Mouse (Mus musculus) erythroblast, adult 5-6 weeks (primary cell): ENCODE data around the gene Entpd3. TPM values are rescaled to one million over a fixed set of nuclear protein-coding genes. Genes with fewer than 3 reads are reported as not detected.

Experiments
- ATAC-seq: replicated peaks from 2 replicates; pipeline ENCODE4 v1.8.0; 2016; ENCODE audit warnings: moderate number of reproducible peaks, mild to moderate bottlenecking, moderate TSS enrichment, inconsistent platforms; ENCODE audit not compliant: poor library complexity, low FRiP score, severe bottlenecking
- total RNA-seq, 2 experiments: library from RNA; stranded (forward) in 1 of 2; stranded (reverse) in 1 of 2; fragments of 150-400 nt in 1 of 2; fragments of 200-764, 138-1000 nt in 1 of 2; gene quantifications; 2 replicates each; pipeline versions ENCODE4 v1.2.3 to v1.2.4; 2015 to 2017; ENCODE audit warnings: low replicate concordance in 2 of 2

Gene Entpd3
- total RNA-seq (2015; ENCODE audit: low replicate concordance): 0.63 TPM in 1 of 2 replicates, not detected in the other
- total RNA-seq (2017; ENCODE audit: low replicate concordance): 0.17 TPM in 1 of 2 replicates, not detected in the other

- peak; percentile 73 for ATAC-seq
These were observed at the start of gene Entpd3 for GRCm38 (mm10) chr9:120539662-120540251. TSS of gene Entpd3 (plus strand) at chr9:120539818.

GRCm38 (mm10) chr9:120491509-120491908 is 48.1 kb upstream of the Entpd3 start:
- no peak for ATAC-seq

- no peak for ATAC-seq
These were observed 47.6 kb upstream of the Entpd3 start, which contains the start of gene Eif1b for GRCm38 (mm10) chr9:120492010-120492399. TSS of gene Eif1b (plus strand) at chr9:120492232.

- ATAC-seq: peak; percentile 91
These were observed 46.9 kb upstream of the Entpd3 start for GRCm38 (mm10) chr9:120492400-120493351.

- no peak for ATAC-seq
These were observed 45.8 kb upstream of the Entpd3 start for GRCm38 (mm10) chr9:120493781-120494180.

GRCm38 (mm10) chr9:120496691-120497090 is 42.9 kb upstream of the Entpd3 start:
- no peak; the same call in 1 of the 2 replicates for ATAC-seq

GRCm38 (mm10) chr9:120497983-120498382 is 41.6 kb upstream of the Entpd3 start:
- no peak for ATAC-seq

GRCm38 (mm10) chr9:120501191-120501902 is 38.3 kb upstream of the Entpd3 start:
- 0 out of 2 replicates have a peak, but pooled peaks have one; percentile 13 for ATAC-seq

- ATAC-seq: peak; percentile 70
These were observed 37.6 kb upstream of the Entpd3 start for GRCm38 (mm10) chr9:120502013-120502412.

GRCm38 (mm10) chr9:120504423-120504822 is 35.2 kb upstream of the Entpd3 start:
- ATAC-seq: no peak

- 0 out of 2 replicates have a peak, but pooled peaks have one; percentile 58 for ATAC-seq
These were observed 27.8 kb upstream of the Entpd3 start for GRCm38 (mm10) chr9:120511781-120512180.

- no peak for ATAC-seq
These were observed 22.9 kb upstream of the Entpd3 start for GRCm38 (mm10) chr9:120516720-120517119.

GRCm38 (mm10) chr9:120518946-120519345 is 20.7 kb upstream of the Entpd3 start:
- ATAC-seq: no peak

GRCm38 (mm10) chr9:120519469-120520125 is 20.0 kb upstream of the Entpd3 start:
- no peak for ATAC-seq

- ATAC-seq: no peak
These were observed 18.5 kb upstream of the Entpd3 start for GRCm38 (mm10) chr9:120521161-120521560.

GRCm38 (mm10) chr9:120527270-120527669 is 12.3 kb upstream of the Entpd3 start:
- 0 out of 2 replicates have a peak, but pooled peaks have one; percentile 55 for ATAC-seq

GRCm38 (mm10) chr9:120527919-120528318 is 11.7 kb upstream of the Entpd3 start:
- ATAC-seq: no peak

- ATAC-seq: no peak
These were observed 10.7 kb upstream of the Entpd3 start for GRCm38 (mm10) chr9:120528815-120529510.

GRCm38 (mm10) chr9:120530471-120530870 is 9.1 kb upstream of the Entpd3 start:
- no peak for ATAC-seq
